Mouse (Mus musculus) spleen, embryonic (tissue): ENCODE measurements around the gene Arrdc5.

ENCODE experiments used
- CTCF ChIA-PET: fragments of 350-600 bp; sonication (Branson Sonifier 250); formaldehyde crosslinking; loops from one replicate; lab custom pipeline; 2022; lab: Charles Lee

The Arrdc5 gene

DNA sequence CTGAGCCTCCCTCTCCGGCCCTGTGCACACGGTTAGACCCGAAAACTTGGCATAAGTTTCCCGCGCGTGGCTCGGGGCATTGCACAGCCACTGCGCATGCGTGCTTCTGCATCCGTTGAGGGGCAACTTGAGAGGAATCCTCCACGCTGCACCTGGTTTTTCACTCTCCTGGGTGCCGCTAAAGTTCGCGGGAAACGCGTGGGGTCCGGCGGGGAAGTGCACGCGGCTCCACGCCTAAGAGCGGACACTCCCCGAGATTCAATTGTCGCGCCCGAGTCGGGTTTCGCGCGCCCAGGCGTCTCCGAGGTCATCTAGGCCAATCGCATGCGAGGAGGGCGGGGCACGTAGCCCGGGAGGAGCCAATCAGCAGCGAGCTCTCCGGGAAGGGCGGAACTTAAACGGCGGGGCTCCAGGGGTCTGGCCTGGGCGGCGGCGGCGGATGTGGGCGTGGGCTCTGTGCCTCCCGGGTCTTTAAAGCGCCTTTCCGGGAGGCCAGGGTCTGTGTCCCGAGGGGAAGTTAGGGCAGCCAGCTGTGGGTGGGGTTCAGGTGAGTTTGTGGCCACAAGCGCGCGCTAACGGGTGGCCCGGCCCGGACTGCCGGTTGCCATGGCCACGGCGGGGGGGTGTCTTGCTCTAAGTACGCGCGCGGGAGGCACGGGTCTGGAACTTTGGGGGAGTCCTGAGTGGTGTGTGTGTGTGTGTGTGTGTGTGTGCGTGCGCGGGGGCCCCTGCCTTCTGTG lies 3.9 kb upstream of the Arrdc5 start:
- CTCF ChIA-PET, result interaction anchor here (0.7 to 0.9 kb wide), 3 partner anchors 11 to 121 kb away, joined by 3 to 4 read pairs (median 4); no protein-coding TSS in a partner anchor

GRCm38 (mm10) chr17:56303160-56303846 lies 3.2 kb upstream of the Arrdc5 start, which contains the start of gene Uhrf1:
Gene Uhrf1 (plus strand): TSS chr17:56303321.
- CTCF ChIA-PET, result interaction anchor here (0.9 kb wide), 1 partner anchor 10 kb away, joined by 3 read pairs; no protein-coding TSS in a partner anchor

- CTCF ChIA-PET, result interaction anchor here (0.5 kb wide), 1 partner anchor 171 kb away, joined by 7 read pairs; no protein-coding TSS in a partner anchor
Observed at GRCm38 (mm10) chr17:56302363-56302996, 2.4 kb upstream of the Arrdc5 start.

DNA sequence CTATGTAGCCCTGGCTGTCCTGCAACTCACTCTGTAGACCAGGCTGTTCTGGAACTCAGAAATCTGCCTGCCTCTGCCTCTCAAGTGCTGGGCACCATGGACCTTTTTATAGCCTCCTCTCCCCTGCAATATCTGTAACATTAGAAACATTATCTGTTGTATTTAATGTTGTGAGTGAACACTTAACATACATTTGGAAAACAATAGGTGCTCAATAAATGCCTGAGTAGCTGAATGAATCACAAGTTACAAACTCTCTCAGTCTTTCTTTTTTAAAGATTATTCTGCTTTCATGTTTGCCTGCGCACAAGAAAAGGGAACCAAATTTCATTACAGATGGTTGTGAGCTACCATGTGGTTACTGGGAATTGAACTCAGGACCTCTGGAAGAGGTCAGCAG lies 1.8 kb downstream of the Arrdc5 start:
- CTCF ChIA-PET, result no interaction called here

DNA sequence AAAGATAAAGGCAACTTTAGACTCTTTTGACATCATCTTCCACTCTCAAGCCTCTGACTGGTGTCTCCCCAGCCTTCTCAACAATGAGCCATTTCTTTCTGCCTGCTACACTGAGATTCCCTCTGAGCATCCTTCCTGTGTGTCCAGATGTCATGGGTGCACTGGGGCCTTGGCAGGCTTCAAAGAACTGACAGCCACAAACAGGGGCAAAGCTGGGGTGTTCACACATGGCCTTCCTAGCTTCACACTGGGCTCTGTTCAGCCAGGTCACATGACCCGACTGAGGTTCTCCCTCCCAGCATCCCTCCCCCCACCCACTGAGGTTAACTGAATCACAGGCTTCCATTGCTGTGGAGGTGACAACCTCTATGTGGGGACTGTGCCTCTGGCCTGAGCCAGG lies 3.9 kb downstream of the Arrdc5 start:
- CTCF ChIA-PET, result no interaction called here

DNA sequence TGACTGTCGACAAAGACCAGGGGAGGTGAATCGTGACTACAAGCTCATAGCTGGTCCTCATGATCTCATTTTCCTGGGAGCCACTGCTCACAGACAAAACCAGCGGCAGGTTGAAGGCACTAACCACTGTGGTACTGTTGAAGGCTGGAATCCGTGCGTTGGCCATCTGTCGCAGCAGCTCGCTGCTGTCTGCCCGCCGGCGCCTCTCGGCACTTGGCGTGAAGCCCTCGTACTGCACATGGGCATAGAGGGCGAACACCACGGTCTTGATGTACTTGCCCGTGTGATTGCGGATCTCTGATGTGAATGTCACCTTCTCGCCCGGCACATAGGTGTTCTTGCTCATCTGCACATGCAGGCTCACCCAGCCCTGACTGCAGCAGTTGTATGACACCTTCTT lies 5.8 kb downstream of the Arrdc5 start:
- CTCF ChIA-PET, result no interaction called here

DNA sequence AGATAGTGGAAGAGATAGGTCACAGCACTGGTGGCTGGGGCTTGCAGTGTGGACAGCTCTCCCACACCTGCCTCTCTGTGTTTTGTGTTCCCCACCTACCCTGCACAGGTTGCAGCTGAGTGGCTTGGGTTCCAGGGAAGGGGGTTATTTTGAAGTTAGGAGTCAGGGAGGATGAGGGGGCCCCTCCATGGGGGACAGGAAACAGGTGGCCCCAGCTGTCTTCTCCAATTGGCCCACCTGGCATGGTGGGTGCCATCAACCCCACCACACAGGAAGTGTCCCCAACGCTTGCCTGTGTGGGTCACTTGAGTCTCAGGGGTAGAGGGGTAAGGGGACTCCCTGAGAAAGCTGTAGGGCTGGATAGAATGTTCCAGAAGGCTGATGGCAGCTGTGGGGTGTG lies 6.8 kb downstream of the Arrdc5 start:
- CTCF ChIA-PET, result interaction anchor here (0.8 kb wide), 1 partner anchor 10 kb away, joined by 3 read pairs; no protein-coding TSS in a partner anchor

GRCm38 (mm10) chr17:56292531-56293222 lies 7.4 kb downstream of the Arrdc5 start, which contains the start of gene Plin3:
Gene Plin3 (minus strand): TSS chr17:56292873.
- CTCF ChIA-PET, result interaction anchor here (0.7 to 0.8 kb wide), 2 partner anchors 11 to 171 kb away, joined by 3 to 4 read pairs; partner anchors contain the start of gene Lrg1

DNA sequence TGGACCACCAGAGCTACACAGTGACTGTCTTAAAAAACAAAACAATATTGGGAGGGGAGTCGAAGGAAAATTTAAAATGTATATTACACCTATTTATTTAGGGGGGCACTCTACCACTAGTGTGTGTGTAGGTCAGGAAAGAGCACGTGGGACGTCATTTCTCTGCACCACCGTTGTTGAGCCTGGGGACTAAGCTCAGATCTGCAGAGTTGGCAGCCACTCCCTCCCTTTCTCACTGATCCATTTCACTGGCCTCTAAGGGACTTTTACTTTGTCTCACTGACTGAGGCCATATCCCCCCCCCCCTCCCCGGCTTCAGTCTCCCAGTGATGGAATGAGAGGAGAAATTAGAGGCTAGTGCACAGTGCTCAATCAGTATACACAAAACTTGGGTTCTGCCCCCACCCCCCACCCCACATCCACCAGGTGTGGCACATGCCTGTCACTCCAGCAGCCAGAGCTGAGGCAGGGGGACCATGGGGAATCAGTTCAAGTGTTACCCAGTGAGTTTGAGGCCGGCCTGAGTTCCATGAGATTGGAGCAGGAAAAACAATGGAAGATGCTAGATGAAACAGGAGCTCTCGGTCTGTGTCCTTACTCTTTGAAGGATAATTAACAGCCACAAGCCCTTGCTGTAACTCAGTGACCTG lies 8.1 kb downstream of the Arrdc5 start:
- CTCF ChIA-PET, result interaction anchor here (0.7 to 1.5 kb wide), 4 partner anchors 15 to 170 kb away, joined by 3 to 4 read pairs (median 3); partner anchors contain the start of genes Lrg1 and Ticam1

- CTCF ChIA-PET, result interaction anchor here (1.4 to 1.5 kb wide), 3 partner anchors 14 to 34 kb away, joined by 3 read pairs; partner anchors contain the start of gene Ticam1
Observed at GRCm38 (mm10) chr17:56291171-56291511, 8.9 kb downstream of the Arrdc5 start.

GRCm38 (mm10) chr17:56290388-56291170 lies 9.5 kb downstream of the Arrdc5 start:
- CTCF ChIA-PET, result interaction anchor here (1.4 to 1.5 kb wide), 3 partner anchors 14 to 34 kb away, joined by 3 read pairs; partner anchors contain the start of gene Ticam1

- CTCF ChIA-PET, result no interaction called here
Observed at GRCm38 (mm10) chr17:56289371-56290331, 10.4 kb downstream of the Arrdc5 start.

DNA sequence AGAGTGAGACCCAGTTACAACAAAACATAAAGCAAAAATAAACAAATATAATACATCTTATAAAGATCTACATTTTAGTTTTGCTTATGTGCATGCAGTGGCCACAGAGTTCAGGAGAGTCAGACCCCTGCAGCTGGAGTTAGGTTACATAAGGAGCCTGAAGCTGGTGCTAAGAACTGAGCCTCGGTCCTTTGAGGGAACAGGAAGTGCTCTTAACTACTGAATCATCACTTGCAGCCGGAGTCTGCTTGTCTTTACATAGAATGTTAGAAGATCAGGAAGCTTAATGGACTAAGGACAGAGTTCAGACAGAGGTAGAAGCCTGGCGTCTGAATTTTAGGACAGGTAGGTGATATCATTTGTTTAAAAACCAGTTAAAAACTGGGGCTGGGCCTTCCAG lies 11.2 kb downstream of the Arrdc5 start:
- CTCF ChIA-PET, result no interaction called here

DNA sequence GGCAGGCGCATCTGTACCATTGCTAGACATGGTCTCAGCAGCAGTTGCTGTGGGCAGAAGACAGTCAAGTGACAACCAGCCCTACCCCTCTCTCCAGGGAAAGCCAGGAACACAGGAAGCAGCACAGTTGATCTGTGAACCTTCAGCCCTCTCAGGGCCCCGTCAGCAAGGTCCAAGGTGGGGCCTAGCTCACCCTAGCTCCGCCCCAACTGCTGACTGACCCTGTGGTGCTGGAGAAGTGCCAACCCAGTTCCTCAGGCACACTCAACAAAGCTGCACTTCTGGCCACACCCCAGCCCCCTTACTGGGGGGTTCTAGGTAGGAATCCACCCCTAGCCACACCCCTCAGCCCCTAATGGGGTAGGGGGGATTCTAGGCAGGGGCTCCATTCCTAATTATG lies 12.3 kb downstream of the Arrdc5 start:
- CTCF ChIA-PET, result interaction anchor here (0.5 to 0.6 kb wide), 2 partner anchors 185 to 332 kb away, joined by 3 to 8 read pairs; no protein-coding TSS in a partner anchor

DNA sequence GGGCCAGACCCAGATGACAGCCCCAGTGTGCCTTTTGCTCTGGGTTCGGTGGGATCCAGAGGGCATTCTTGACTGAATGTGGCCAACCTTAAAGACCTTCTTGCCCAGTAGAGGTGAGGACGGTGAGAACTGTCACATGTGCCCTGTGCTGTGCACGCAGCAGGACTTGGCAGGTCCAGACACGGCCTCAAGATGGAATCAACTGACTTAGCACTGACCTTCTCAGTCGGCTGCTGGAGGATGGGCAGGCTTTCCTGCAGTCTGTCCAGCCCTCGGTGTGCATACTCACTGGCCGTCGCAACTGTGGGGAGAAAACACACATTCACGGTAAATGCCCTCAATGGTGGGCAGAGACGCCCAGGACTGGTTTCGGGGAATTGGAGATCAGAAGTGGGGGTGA lies 14.1 kb downstream of the Arrdc5 start:
- CTCF ChIA-PET, result no interaction called here

GRCm38 (mm10) chr17:56283316-56283715 lies 16.8 kb downstream of the Arrdc5 start:
- CTCF ChIA-PET, result interaction anchor here (0.6 kb wide), 1 partner anchor 149 kb away, joined by 3 read pairs; no protein-coding TSS in a partner anchor

DNA sequence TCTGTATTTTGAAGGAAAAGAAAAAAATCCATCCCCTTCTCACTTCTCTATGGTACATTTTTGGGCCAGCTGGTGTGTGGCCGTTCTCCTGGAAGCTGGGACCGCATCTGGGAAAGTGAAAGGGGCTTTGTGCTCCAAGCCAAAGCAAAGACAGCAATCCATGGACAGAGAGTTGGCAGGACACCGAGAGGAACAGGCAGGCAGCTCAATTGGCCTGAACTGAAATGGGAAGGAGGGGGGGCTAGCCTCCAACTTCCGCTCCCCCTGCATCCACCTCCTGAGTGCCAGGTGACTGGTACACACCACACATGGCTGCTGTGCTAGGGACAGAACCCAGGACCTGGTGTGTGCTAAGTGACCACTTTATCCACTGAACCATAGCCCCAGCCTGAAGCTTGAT lies 17.3 kb downstream of the Arrdc5 start:
- CTCF ChIA-PET, result no interaction called here

GRCm38 (mm10) chr17:56281193-56281592 lies 18.9 kb downstream of the Arrdc5 start:
- CTCF ChIA-PET, result no interaction called here
